Mouse (Mus musculus): Measurements from ENCODE around the gene Lzts3. TPM values are rescaled to one million over a fixed set of nuclear protein-coding genes. Genes with fewer than 3 reads are reported as not detected.

Lzts3 gene
- total RNA-seq, 2 experiments from 2014 or later, result 2.9 to 3.4 TPM

GRCm38 (mm10) chr2:130635847-130636246 is 6.8 kb downstream of the Lzts3 start:
- no peak for DNase-seq

- no peak for DNase-seq
These were observed 7.7 kb downstream of the Lzts3 start for GRCm38 (mm10) chr2:130634739-130635411.

GRCm38 (mm10) chr2:130634006-130634738 is 8.4 kb downstream of the Lzts3 start:
- no peak for DNase-seq

GRCm38 (mm10) chr2:130632887-130633675 is 9.5 kb downstream of the Lzts3 start:
- DNase-seq, result no peak

- no peak for DNase-seq
These were observed 10.2 kb downstream of the Lzts3 start for GRCm38 (mm10) chr2:130632416-130632815.

GRCm38 (mm10) chr2:130629839-130630203 is 12.8 kb downstream of the Lzts3 start, which contains the start of the genes Fastkd5 and Ubox5:
Gene Fastkd5 (minus strand): TSS chr2:130630027.
Gene Ubox5 (minus strand): TSS chr2:130630038.
- peak; percentile 94 for DNase-seq

GRCm38 (mm10) chr2:130629080-130629838 is 13.3 kb downstream of the Lzts3 start:
- no peak for DNase-seq

- no peak for DNase-seq
These were observed 14.2 kb downstream of the Lzts3 start for GRCm38 (mm10) chr2:130628424-130628823.

GRCm38 (mm10) chr2:130618972-130619371 is 23.6 kb downstream of the Lzts3 start:
- no peak for DNase-seq

GRCm38 (mm10) chr2:130613091-130613490 is 29.5 kb downstream of the Lzts3 start:
- no peak for DNase-seq

- no peak for DNase-seq
These were observed 40.4 kb downstream of the Lzts3 start for GRCm38 (mm10) chr2:130602195-130602594.

- DNase-seq, result no peak
These were observed 44.2 kb downstream of the Lzts3 start for GRCm38 (mm10) chr2:130598399-130598798.

GRCm38 (mm10) chr2:130597601-130598010 is 45.0 kb downstream of the Lzts3 start:
- DNase-seq, result no peak

GRCm38 (mm10) chr2:130595596-130595995 is 47.0 kb downstream of the Lzts3 start:
- no peak for DNase-seq

GRCm38 (mm10) chr2:130591016-130591415 is 51.6 kb downstream of the Lzts3 start:
- no peak for DNase-seq

GRCm38 (mm10) chr2:130589761-130590160 is 52.8 kb downstream of the Lzts3 start:
- no peak for DNase-seq

GRCm38 (mm10) chr2:130589157-130589556 is 53.4 kb downstream of the Lzts3 start:
- DNase-seq, result no peak

GRCm38 (mm10) chr2:130588373-130588772 is 54.2 kb downstream of the Lzts3 start:
- DNase-seq, result no peak

GRCm38 (mm10) chr2:130586016-130586415 is 56.6 kb downstream of the Lzts3 start:
- no peak for DNase-seq

- no peak for DNase-seq
These were observed 58.6 kb downstream of the Lzts3 start for GRCm38 (mm10) chr2:130583902-130584560.
